Mouse (Mus musculus) intestine, postnatal 0 days (tissue): ENCODE measurements at regions not wholly inside any gene's neighbourhood (a gene's known extent, or its start where the extent isn't known, plus 50 kb on each side); places are given as distances from the start of the nearest gene placed in this dataset.
A peak's percentile ranks its signal among the peaks of the same experiment; 100 is the strongest.

ENCODE experiments used
- ATAC-seq: fragments of 200-750 bp; cut with Nextera tagmentation; 2 replicates; pipeline ENCODE4 v1.8.0; 2017; ENCODE audit warnings: mild to moderate bottlenecking, moderate TSS enrichment, moderate library complexity
- H3K27ac ChIP-seq: fragments of 300-500 bp; sonication (generic); 2 replicates; pipeline ENCODE4 v1.5.1; 2014; ENCODE audit warnings: mild to moderate bottlenecking, low read depth, low read length, moderate library complexity
- H3K27me3 ChIP-seq: fragments of 300-500 bp; sonication (generic); replicated peaks from 2 replicates; pipeline ENCODE4 v1.6.1; 2014; ENCODE audit warnings: low read length, mixed read lengths; ENCODE audit not compliant: control insufficient read depth, insufficient read depth
- H3K36me3 ChIP-seq: fragments of 300-500 bp; sonication (generic); 2 replicates; pipeline ENCODE4 v1.6.1; 2014; ENCODE audit warnings: mild to moderate bottlenecking, moderate library complexity; ENCODE audit not compliant: control insufficient read depth, insufficient read depth
- H3K4me1 ChIP-seq: fragments of 300-500 bp; sonication (generic); replicated peaks from 2 replicates; pipeline ENCODE4 v1.6.1; 2014; ENCODE audit warnings: antibody characterized with exemption, low read length, mixed read lengths; ENCODE audit not compliant: control insufficient read depth, insufficient read depth
- H3K4me2 ChIP-seq: fragments of 300-500 bp; sonication (generic); replicated peaks from 2 replicates; pipeline ENCODE4 v1.6.1; 2014; ENCODE audit warnings: low read depth, mild to moderate bottlenecking, moderate library complexity
- H3K4me3 ChIP-seq: fragments of 300-500 bp; sonication (generic); 2 replicates; pipeline ENCODE4 v1.5.1; 2014; ENCODE audit warnings: low read depth, low read length
- H3K9ac ChIP-seq: fragments of 300-500 bp; sonication (generic); 2 replicates; pipeline ENCODE4 v1.6.1; 2014; ENCODE audit warnings: mild to moderate bottlenecking, low read depth, low read length
- H3K9me3 ChIP-seq: fragments of 300-500 bp; sonication (generic); 2 replicates; pipeline ENCODE4 v1.6.1; 2016; ENCODE audit warnings: mixed run types; ENCODE audit not compliant: control insufficient read depth
- CTCF ChIP-seq: sonication (generic); IDR thresholded peaks from 2 replicates; pipeline ENCODE4 v1.5.1; 2016; ENCODE audit warnings: low read depth, mild to moderate bottlenecking, control low read depth, antibody characterized with exemption, moderate library complexity
- WGBS: fragments of 180-500 bp; shearing (Covaris S2); extraction: QIAGEN DNeasy Blood & Tissue Kit; methylation state at CpG from one replicate; pipeline ENCODE4 v1.1.7; 2014; 5-methylcytosine and 5-hydroxymethylcytosine counted together

DNA sequence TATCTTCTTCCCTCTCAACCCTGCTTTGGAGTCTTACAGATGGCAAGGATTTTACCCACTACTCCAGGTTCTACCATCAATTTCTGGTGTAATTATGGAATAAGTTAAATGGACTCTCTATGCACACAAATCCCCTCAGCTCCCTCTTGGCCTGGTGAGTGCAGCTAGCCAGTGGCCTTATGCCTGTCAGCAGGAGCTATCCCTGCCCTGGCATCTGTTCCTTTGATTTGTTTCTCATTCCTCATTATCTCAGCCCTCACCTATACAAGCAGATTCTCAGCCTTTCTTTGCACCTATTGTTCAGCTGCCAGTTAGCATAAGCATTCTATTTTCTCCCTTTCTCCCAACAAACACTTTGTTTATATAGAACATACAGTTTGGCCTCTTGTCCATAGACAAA is 150.3 kb downstream of the Rnf152 start:
- Histone ChIP-seq H3K9ac (no peak overlapping the region), H3K27ac (no peak overlapping the region), H3K9me3 (no peaks in the 10 kb centered on the region), H3K4me3 (no peak overlapping the region), H3K36me3 (no peaks in the 10 kb centered on the region), H3K27me3 (no peaks in the 10 kb centered on the region), H3K4me1 (no peaks in the 10 kb centered on the region), H3K4me2 (no peak overlapping the region)
- no peak for TF ChIP-seq CTCF
- no peak for ATAC-seq

DNA sequence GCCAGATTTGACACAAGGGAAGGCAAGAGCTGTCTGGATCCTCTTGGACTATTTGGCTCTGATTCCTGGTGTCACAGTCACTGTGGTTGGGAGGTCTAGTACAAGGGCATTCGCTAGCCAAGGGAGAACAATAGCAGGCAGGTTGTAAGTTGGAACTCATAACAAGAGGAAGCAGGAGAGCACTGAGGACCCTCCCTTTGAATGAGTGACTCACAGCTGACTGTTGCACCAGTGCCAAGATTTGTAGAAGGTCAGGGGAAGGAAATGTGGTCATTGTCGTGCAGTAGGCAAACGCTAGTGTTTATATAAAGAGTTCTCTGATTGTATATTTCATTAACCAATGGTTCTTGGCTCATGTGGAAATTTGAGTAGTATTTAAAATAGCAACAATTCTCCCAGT is 157.2 kb downstream of the Rnf152 start:
- H3K4me1 ChIP-seq, result no peaks in the 10 kb centered on the region
- H3K27ac ChIP-seq, result no peak overlapping the region
- no peaks in the 10 kb centered on the region for H3K36me3 ChIP-seq
- no peak overlapping the region for H3K4me2 ChIP-seq
- 49% methylated on average over 3 of the region's 3 CpGs for WGBS
- no peak overlapping the region for H3K9ac ChIP-seq
- no peak overlapping the region for H3K4me3 ChIP-seq
- no peaks in the 10 kb centered on the region for H3K27me3 ChIP-seq
- H3K9me3 ChIP-seq, result no peaks in the 10 kb centered on the region
- no peak for ATAC-seq
- no peak for TF ChIP-seq CTCF

- Histone ChIP-seq H3K27ac (no peak overlapping the region), H3K4me2 (no peak overlapping the region), H3K27me3 (no peaks in the 10 kb centered on the region), H3K9me3 (no peaks in the 10 kb centered on the region), H3K4me3 (no peak overlapping the region), H3K9ac (no peak overlapping the region), H3K36me3 (no peaks in the 10 kb centered on the region), H3K4me1 (no peaks in the 10 kb centered on the region)
- WGBS, result 86% methylated on average over 3 of the region's 3 CpGs
- TF ChIP-seq CTCF, result no peak
- ATAC-seq, result no peak
Measured at GRCm38 (mm10) chr1:105191126-105191525, 165.4 kb downstream of the Rnf152 start.

DNA sequence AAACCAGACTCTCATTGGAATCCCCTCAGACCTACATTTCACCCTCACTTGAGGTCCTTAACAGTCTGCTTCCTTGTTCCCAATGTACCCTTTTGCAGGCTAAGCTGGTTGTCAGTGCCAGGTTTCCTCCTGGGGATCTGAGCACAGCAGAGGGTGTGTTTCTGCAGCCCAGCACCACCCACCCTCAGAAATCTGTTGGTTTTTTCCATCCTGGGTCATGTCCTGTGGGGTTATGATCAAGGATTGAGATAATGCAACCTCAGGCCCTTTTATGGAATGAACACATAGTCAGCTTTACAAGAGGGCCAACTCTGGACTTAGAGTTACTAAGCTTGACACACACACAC is 167.6 kb downstream of the Rnf152 start:
- Histone ChIP-seq H3K27ac (no peak overlapping the region), H3K27me3 (no peaks in the 10 kb centered on the region), H3K36me3 (no peaks in the 10 kb centered on the region), H3K4me1 (no peaks in the 10 kb centered on the region), H3K9ac (no peak overlapping the region), H3K4me3 (no peak overlapping the region), H3K4me2 (no peak overlapping the region), H3K9me3 (no peaks in the 10 kb centered on the region)
- ATAC-seq, result no peak
- TF ChIP-seq CTCF, result no peak

GRCm38 (mm10) chr1:105188210-105188919 is 168.1 kb downstream of the Rnf152 start:
- no peaks in the 10 kb centered on the region for H3K4me1 ChIP-seq
- no peaks in the 10 kb centered on the region for H3K9me3 ChIP-seq
- no peak for ATAC-seq
- 75% methylated on average over 3 of the region's 3 CpGs for WGBS
- H3K4me2 ChIP-seq, result no peak overlapping the region
- no peak overlapping the region for H3K4me3 ChIP-seq
- H3K27ac ChIP-seq, result no peak overlapping the region
- no peak for TF ChIP-seq CTCF
- no peaks in the 10 kb centered on the region for H3K36me3 ChIP-seq
- H3K9ac ChIP-seq, result no peak overlapping the region
- H3K27me3 ChIP-seq, result no peaks in the 10 kb centered on the region

GRCm38 (mm10) chr1:105184470-105184869 is 172.0 kb downstream of the Rnf152 start:
- Histone ChIP-seq H3K4me3 (no peak overlapping the region), H3K4me1 (no peaks in the 10 kb centered on the region), H3K4me2 (no peak overlapping the region), H3K9ac (no peak overlapping the region), H3K9me3 (no peaks in the 10 kb centered on the region), H3K27ac (no peak overlapping the region), H3K27me3 (no peaks in the 10 kb centered on the region), H3K36me3 (no peaks in the 10 kb centered on the region)
- 96% methylated on average over 3 of the region's 3 CpGs for WGBS
- ATAC-seq, result no peak
- TF ChIP-seq CTCF, result no peak

DNA sequence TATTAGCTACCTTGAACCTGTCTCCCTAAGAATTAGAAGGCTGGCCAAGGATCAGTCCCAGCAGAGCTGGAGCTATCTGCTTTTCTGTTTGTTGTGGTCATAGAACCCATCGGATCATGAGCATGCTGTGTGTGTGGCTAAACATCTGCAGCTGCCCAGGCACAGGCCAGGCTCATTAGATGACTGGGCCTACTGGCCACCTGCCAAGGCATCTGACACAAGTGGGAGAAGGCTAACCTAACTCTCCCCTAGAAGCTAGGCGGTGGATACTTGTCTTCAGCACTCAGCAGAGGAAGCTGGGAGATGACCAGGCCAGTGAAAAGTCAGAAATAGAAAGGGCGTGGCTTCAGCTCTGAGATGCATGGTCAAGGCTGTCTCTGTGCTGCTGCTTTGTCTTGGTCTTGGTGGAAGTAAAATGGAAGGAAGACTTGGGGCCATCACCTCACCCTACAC is 177.1 kb downstream of the Rnf152 start:
- H3K9ac ChIP-seq, result no peak overlapping the region
- no peaks in the 10 kb centered on the region for H3K9me3 ChIP-seq
- peak; percentile 79 for ATAC-seq
- no peak overlapping the region for H3K27ac ChIP-seq
- TF ChIP-seq CTCF, result no peak
- H3K4me2 ChIP-seq, result peak overlapping the region; percentile 57
- H3K4me1 ChIP-seq, result peaks cover 22% of the 10 kb centered on the region
- H3K27me3 ChIP-seq, result no peaks in the 10 kb centered on the region
- WGBS, result 12% methylated on average over 3 of the region's 3 CpGs
- no peak overlapping the region for H3K4me3 ChIP-seq
- H3K36me3 ChIP-seq, result no peaks in the 10 kb centered on the region
